8 mouse cellular contexts compared by ENCODE assay signal in the genomic region with DNA sequence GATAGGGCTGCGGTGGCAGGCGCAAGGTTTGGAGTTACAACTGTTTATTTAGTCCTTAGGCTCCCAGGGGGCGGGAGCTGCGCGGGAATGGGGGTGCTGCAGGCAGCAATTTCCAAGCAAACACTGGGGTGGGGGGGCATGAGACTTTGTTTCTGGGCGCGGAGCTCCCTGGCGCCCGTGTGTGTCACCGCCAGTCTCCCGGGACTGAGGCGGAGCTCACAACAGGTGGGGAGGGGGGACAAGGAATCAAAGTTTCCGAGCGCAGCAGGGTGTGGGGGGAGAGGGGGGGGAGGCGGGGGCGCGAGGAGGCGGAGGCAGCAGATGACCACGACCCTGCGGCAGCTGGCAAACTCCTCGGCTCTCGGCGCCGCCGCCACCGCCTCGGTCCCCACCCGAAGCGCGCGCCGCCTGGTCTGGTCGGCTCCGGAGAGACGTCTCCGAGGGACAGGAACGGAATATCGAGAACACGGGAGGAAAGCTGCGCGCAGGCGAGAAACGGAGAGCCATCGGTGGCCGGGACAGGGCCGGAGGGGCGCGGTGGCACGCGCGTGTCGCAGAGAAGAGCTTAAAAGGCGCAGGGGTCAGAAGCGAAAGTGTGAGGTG. TPM values are rescaled to one million over a fixed set of nuclear protein-coding genes. Genes with fewer than 3 reads are reported as not detected.
A peak's percentile ranks its signal among the peaks of the same experiment; 100 is the strongest.
DNase-seq lines count a peak whose midpoint lies in the region; ATAC-seq and TF ChIP-seq lines count a peak whose summit lies in the region.

No protein-coding gene starts in this region.

- H3K36me3 ChIP-seq in forebrain, embryonic 11.5 days (ENCODE audit: control insufficient read depth, insufficient read depth, low read length): no peaks in the 10 kb centered on the region; the same call in 1 of the 2 replicates
- H3K36me3 ChIP-seq in lung, postnatal 0 days (ENCODE audit: insufficient read depth, low read length): no peaks in the 10 kb centered on the region

- peak overlapping the region; percentile 67 for H3K4me2 ChIP-seq in forebrain, embryonic 11.5 days (ENCODE audit: low read depth, low read length, severe bottlenecking)
- peak overlapping the region; percentile 87 for H3K4me2 ChIP-seq in lung, postnatal 0 days (replicated peaks; ENCODE audit: low read depth, low read length)

- peak overlapping the region; percentile 98 for H3K9ac ChIP-seq in forebrain, embryonic 11.5 days (ENCODE audit: low read length)
- H3K9ac ChIP-seq in lung, postnatal 0 days (replicated peaks; ENCODE audit: low read depth): peak overlapping the region; percentile 99

- H3K27me3 ChIP-seq in forebrain, embryonic 11.5 days (ENCODE audit: control insufficient read depth, insufficient read depth, low read length): no peaks in the 10 kb centered on the region
- H3K27me3 ChIP-seq in lung, postnatal 0 days (replicated peaks; ENCODE audit: insufficient read depth, low read length): no peaks in the 10 kb centered on the region

- no peaks in the 10 kb centered on the region for H3K9me3 ChIP-seq in forebrain, embryonic 11.5 days (ENCODE audit: control insufficient read depth, low read length)
- no peaks in the 10 kb centered on the region for H3K9me3 ChIP-seq in lung, postnatal 0 days (ENCODE audit: low read length)

- peak; percentile 64 to 80 for DNase-seq in adrenal gland, postnatal 36 days
- peak; percentile 86 for DNase-seq in forebrain, embryonic 11.5 days (ENCODE audit: low spot score)
- peak; percentile 68 to 75 for DNase-seq in heart, postnatal 10 days
- DNase-seq in layer of hippocampus, adult 2 months (ENCODE audit: low spot score in 2 of 2): peak; percentile 33 to 46
- peak; percentile 89 for DNase-seq in lung, postnatal 0 days (ENCODE audit: low spot score)
- peak; percentile 70 for DNase-seq in retina, embryonic 14.5 days (ENCODE audit: low spot score)
- peak; percentile 21 for DNase-seq in urinary bladder, postnatal 10 days (ENCODE audit: low spot score)

- peaks cover 9% of the 10 kb centered on the region; the same call in 1 of the 2 replicates for H3K4me1 ChIP-seq in forebrain, embryonic 11.5 days (replicated peaks; ENCODE audit: control insufficient read depth, insufficient read depth, low read length)
- no peaks in the 10 kb centered on the region for H3K4me1 ChIP-seq in lung, postnatal 0 days (ENCODE audit: insufficient read depth, low read depth, low read length)

- peak; percentile 4 for ATAC-seq in CD4-positive, CD25-positive, alpha-beta regulatory T cell, adult 4 months
- peak; percentile 58 for ATAC-seq in forebrain, embryonic 11.5 days (replicated peaks; ENCODE audit: low FRiP score)
- ATAC-seq in lung, postnatal 0 days: peak; percentile 81

- WGBS in forebrain, embryonic 11.5 days: under 1% methylated on average over 53 of the region's 54 CpGs
- WGBS in lung, postnatal 0 days: under 1% methylated on average over 52 of the region's 54 CpGs

- H3K4me3 ChIP-seq in forebrain, embryonic 11.5 days (ENCODE audit: low read depth, low read length): peak overlapping the region; percentile 86
- peak overlapping the region; percentile 93 for H3K4me3 ChIP-seq in layer of hippocampus, adult 2 months
- peak overlapping the region; percentile 86 for H3K4me3 ChIP-seq in lung, postnatal 0 days (ENCODE audit: low read depth, low read length)

- peak; percentile 50; the same call in 1 of the 2 replicates for TF ChIP-seq EP300 in lung, postnatal 0 days (IDR thresholded peaks at IDR 0.05)

- no peak for TF ChIP-seq CTCF in layer of hippocampus, adult 2 months (conservative IDR thresholded peaks at IDR 0.05)
- no peak for TF ChIP-seq CTCF in lung, postnatal 0 days (IDR thresholded peaks at IDR 0.05)

- H3K27ac ChIP-seq in forebrain, embryonic 11.5 days (ENCODE audit: low read depth, low read length): peak overlapping the region; percentile 98
- peak overlapping the region; percentile 100 for H3K27ac ChIP-seq in layer of hippocampus, adult 2 months
- peak overlapping the region; percentile 100 for H3K27ac ChIP-seq in lung, postnatal 0 days (ENCODE audit: low read length)

- intact Hi-C loops in heart, postnatal 10 days (cut with DNase I): loop anchor here (2.0 to 5.0 kb wide), 8 partner anchors 36 to 564 kb away; no protein-coding TSS in a partner anchor

RNA-seq across cellular contexts. Expression of gene Foxp1, which starts 1.4 kb away (rescaled TPM):
- polyA plus RNA-seq in CD4-positive, CD25-positive, alpha-beta regulatory T cell, adult 4 months (2017; shearing (Covaris generic)): 100 to 1,000 TPM; 275 to 341 TPM
- total RNA-seq in adrenal gland, postnatal 36 days (2021): 10 to 100 TPM; 39.0 to 40.6 TPM
- polyA plus RNA-seq in forebrain, embryonic 11.5 days (2014; fragmentation: Nextera tagmentation; extraction: Ambion mirVana): 91.1 and 91.5 TPM in 2 replicates
- total RNA-seq in heart, postnatal 10 days (2021): 10 to 100 TPM; 52.4 to 60.6 TPM
- 10 to 100 TPM; 88.5 to 93.5 TPM for total RNA-seq in layer of hippocampus, adult 2 months (2021)
- 113 and 121 TPM in 2 replicates for polyA plus RNA-seq in lung, postnatal 0 days (2015; fragmentation: Nextera tagmentation; extraction: Ambion mirVana)

Comparison
In these comparisons a context has a peak if more than half of its experiments do, and no peak if none do; other contexts are left out.
1. Peak in every context shown above with its lines: DNase-seq, ATAC-seq, H3K4me3 ChIP-seq and H3K27ac ChIP-seq.
2. ATAC-seq: peak in every context shown above with its lines; median percentile 81 in lung, postnatal 0 days; 58 in forebrain, embryonic 11.5 days; 4 in CD4-positive, CD25-positive, alpha-beta regulatory T cell, adult 4 months.
3. DNase-seq: peak in every context shown above with its lines; median percentile 89 in lung, postnatal 0 days; 86 in forebrain, embryonic 11.5 days; 72 in adrenal gland, postnatal 36 days; 72 in heart, postnatal 10 days; 70 in retina, embryonic 14.5 days; 40 in layer of hippocampus, adult 2 months; 21 in urinary bladder, postnatal 10 days.